Mouse (Mus musculus): ENCODE measurements around the gene Ppara.

DNA sequence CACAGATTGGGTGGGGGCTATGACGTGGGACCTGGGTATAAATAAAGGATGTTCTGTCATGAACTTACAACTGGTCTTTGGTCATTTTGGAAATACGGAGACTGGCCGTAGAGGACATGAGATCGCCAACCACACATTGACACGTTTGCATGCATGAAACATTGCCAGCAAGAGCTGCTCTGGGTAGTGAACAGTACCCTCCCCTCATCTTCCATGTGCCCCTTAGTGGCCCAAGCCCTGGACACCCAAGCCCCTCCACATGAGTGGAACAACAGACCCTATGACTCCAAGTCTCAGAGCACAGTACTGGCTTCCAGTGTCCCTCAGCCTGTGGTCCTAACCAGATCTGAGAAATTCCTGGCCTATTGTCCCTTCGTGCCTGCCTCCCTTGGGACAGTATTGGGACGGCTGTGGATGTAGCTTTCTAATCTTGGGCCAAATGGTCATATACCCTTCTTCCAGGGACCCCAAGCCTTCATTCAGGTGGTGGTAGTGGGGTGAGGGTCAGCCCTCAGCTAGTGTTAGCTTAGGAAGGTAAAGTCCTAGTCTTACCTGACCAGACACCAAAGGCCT, 27.2 kb upstream of the Ppara start:
- TF ChIP-seq CTCF (IDR thresholded peaks at IDR 0.05; ENCODE audit: borderline replicate concordance, insufficient read depth, low read length) (no peak), POLR2A (IDR thresholded peaks at IDR 0.05; ENCODE audit: low read depth, low read length) (no peak)
